Mouse (Mus musculus): ENCODE data around the gene Cnr2. TPM values are rescaled to one million over a fixed set of nuclear protein-coding genes. Genes with fewer than 3 reads are reported as not detected.

Cnr2 gene
- total RNA-seq (2021), result under 1 TPM in 1 of 2 experiments, not detected in 1; 0.21 TPM

DNA sequence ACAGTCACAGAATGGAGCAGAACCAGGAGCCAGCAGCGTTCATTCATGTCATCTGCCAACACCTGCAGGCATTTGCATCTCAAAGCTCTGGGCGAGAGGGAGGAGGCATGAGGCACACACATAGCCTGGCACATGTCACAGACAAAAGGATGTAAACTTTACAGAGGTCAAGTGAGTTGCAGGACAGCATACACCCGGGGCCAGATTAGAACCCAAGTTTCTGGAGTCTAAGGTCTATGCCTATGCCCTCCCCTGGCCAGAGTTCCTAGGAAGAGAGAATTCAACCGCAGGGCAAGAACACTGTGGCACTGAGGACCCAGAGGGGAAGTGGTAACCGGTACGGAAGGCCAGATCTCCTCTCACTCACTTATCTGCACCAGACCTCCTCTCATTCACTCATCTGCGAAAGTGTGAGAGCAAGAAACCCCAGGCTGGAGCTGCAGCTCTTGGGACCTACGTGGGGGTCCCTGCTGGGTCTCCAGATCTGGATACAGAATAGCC lies at the start of gene Cnr2:
TSS of gene Cnr2 (plus strand) at position 324 of the 501 bp plus-strand sequence.
- DNase-seq (ENCODE audit: extremely low spot score in 1 of 2, low spot score in 1 of 2), result no peak

- DNase-seq (ENCODE audit: extremely low spot score in 1 of 2, low spot score in 1 of 2), result no peak
Observed at GRCm38 (mm10) chr4:135847581-135847980, 47.6 kb upstream of the Cnr2 start.

DNA sequence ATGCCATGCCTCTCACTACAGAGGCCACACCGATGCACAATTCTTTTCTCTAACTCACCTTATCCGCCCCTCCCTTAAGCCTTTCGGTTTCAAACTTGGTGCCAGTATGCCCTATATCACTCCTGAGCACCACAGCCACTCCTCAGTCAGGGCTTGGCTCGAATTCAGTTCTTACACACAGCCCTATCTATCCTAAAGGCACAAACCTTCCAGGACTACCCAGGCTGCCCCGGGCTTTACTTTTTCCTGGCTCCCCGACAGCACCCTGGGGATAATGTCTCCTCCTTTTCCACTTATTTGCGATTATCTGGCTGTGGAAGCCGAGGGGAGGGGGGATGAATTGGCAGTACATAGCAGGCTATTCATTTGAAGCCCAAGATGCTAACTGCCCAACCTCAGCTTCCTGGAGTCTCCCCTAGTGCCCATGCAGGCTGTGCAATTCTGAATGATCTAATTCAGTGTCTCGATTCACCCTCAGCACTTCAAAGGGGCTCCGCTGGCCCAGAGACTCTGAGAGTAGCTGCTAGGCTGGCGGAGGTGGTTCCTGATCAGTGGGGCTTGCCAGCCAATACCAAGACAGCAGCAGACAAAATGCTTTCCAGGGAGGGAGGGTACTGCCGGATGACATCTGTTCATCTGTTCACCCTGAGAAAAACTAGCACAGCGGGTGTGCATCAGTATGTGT lies 44.6 kb upstream of the Cnr2 start:
- DNase-seq (ENCODE audit: extremely low spot score in 1 of 2, low spot score in 1 of 2), result peak in 1 of 2 experiments; percentile 40

DNA sequence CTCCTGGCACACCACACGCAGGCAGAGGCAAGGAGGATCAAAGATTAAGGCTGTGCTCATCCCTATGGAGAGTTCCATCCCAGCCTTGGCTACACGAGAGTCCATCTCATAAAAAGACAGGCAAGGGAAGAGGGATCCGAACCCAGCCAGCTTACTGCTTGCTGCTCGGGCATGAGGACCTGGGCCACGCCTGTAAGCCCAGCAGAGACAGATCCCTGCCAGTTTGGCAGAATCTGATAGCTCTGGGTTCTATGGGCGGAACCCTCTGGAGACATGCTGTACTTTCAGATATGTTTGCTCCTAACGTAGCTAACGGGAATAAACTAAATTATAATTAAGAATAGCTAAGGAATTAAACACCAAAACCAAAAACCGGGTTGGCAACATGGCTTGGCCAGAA lies 43.3 kb upstream of the Cnr2 start:
- no peak for DNase-seq (ENCODE audit: extremely low spot score in 1 of 2, low spot score in 1 of 2)

- DNase-seq (ENCODE audit: extremely low spot score in 1 of 2, low spot score in 1 of 2), result no peak
Observed at GRCm38 (mm10) chr4:135853987-135854546, 41.1 kb upstream of the Cnr2 start.

DNA sequence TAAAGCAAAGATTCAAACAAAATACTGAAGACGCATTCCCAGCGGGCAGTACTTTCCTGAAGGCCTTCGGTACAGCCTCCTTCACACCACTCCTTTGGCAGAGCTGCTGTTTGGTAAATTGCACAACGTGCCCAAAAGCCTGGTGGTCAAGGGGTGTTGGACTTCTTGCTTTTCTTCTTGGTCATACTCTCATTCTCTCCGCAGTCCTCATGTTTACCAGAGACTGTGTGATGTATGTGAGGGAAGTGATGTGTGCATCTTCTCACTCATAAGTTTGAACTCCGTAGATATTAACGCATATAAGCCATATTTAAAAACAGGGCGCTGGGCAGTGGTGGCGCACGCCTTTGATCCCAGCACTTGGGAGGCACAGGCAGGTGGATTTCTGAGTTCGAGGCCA lies 40.6 kb upstream of the Cnr2 start:
- DNase-seq (ENCODE audit: extremely low spot score in 1 of 2, low spot score in 1 of 2), result no peak

DNA sequence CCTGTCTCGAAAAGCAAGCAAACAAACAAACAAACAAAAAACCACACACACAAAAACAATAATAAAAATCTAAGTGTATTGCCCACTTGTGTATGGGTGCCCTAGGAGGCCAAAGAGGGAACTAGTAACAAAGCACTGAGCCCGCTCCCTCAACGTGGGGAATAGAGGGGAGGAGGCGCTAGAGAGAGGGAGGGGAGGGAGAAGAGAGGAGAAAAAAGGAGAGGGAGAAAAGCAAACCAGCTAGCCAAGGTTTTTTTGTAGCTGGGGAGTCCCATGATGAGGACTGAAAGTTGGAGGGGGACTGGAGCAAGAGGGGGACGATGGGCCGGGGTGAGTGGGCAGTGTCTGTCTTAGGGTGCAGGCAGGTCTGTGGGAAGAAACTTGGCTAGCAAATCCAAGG lies 40.1 kb upstream of the Cnr2 start:
- no peak for DNase-seq (ENCODE audit: extremely low spot score in 1 of 2, low spot score in 1 of 2)

GRCm38 (mm10) chr4:135855536-135856222 lies 39.5 kb upstream of the Cnr2 start, which contains the start of gene Srsf10:
TSS of gene Srsf10 (plus strand) at chr4:135855747.
- peak; percentile 80 to 90 for DNase-seq (ENCODE audit: extremely low spot score in 1 of 2, low spot score in 1 of 2)

GRCm38 (mm10) chr4:135856223-135857091 lies 38.7 kb upstream of the Cnr2 start:
- peak in 1 of 2 experiments; percentile 38 for DNase-seq (ENCODE audit: extremely low spot score in 1 of 2, low spot score in 1 of 2)

- no peak for DNase-seq (ENCODE audit: extremely low spot score in 1 of 2, low spot score in 1 of 2)
Observed at GRCm38 (mm10) chr4:135857597-135858186, 37.5 kb upstream of the Cnr2 start.

DNA sequence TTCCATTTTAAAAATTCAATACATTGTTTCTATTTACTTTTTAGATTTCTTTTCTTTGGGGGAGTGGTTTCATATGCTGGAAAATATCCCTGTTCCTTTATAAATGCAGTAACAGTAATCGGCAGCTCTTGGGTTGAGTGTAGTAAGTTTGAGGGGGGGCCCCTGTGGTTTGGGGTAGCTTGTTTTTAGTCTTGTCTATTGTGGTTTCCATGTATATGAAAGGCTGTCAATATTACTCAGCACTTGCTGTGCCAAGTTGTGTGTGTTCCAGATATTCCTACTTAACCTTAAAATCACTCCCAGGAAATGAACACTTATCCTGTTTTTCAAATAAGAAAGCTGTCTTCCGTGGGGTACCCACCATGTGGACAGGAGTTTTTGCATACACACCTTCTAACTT lies 26.2 kb upstream of the Cnr2 start:
- DNase-seq (ENCODE audit: extremely low spot score in 1 of 2, low spot score in 1 of 2), result no peak

DNA sequence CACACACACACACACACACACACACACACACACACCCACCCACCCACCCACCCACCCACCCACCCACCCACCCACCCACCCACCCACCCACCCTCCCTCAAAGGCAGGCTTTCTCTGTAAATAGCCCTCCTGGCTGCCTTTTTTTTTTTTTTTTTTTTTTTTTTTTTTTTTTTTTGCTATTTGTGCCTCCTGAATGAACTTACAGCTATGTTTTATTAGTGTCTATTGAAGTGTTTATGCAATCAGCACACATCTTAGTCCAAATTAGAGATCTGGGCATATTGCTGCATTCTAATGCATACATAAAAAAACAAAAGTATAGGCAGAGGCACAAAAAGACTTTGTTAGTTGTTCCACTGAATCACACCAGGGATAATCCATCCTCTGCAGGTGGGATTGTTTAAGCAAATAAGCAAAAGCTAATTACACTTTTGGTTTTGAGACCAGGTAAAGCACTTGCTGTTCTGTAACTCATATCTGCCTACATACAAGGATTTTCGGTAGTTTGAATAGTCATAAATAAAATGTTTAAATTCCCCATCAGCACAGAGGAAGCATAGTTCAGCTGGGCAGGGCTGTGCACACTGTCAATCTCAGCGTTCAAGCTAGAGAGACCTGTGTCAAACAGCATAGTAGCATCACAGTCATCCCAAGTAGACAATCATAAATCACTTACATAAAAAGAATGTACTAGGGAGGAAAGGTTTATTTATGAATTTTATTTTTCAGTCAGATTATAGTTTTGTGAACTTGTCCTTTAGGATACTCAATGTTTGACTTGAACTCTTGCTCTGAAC lies 24.8 kb upstream of the Cnr2 start:
- no peak for DNase-seq (ENCODE audit: extremely low spot score in 1 of 2, low spot score in 1 of 2)

DNA sequence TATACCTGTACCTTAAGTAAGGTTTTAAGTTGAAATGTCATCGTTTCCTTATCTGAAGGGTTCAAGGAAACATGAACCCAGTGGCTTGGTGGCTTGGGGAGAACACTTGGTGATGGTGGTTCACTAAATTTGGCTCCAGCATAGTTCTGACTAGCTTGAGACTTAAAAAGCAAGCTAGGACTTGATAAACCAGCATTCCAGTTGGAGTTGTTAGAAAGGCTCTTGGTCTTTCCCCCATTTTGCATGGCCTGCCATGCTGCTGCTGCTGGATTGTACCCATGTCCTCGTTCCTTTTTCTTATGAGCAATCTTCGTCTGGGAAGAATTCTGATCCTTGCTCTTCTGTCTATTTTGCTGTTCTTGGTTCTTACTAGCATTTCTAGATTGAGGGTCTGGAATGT lies 23.2 kb upstream of the Cnr2 start:
- no peak for DNase-seq (ENCODE audit: extremely low spot score in 1 of 2, low spot score in 1 of 2)

GRCm38 (mm10) chr4:135872589-135873391 lies 22.4 kb upstream of the Cnr2 start:
- DNase-seq (ENCODE audit: extremely low spot score in 1 of 2, low spot score in 1 of 2), result no peak

DNA sequence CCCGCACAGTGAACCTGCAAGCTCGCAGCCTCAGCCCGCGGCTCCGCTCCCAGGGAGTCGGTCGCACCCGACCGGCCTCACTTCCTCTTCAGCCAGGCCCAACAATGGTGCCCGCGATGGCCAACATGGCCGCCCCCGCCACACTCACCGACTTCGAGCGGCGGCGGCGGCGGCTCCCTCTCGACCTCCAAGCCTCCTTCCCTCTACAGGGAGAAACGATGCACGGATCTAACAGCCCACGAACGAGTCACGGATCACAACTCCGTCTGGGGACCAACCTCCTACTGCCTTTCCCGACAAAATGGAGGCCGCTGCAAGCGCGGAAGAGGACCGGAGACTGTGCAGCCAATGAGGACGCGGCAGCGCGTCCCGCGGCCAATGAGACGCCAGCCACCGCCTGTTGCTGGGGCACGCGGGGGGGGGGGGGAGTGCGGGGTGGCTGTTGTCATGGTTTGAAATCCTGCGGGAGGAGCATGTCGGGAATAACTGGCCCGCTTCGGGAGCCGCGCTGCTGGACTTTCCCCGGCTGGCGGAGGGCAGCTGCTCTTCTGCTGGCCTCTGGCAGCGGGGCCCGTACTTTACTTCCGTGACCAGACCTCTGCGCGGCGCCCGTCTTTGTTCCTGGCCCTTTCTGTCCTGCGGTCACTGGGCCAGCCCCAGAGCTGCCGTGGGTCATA lies 21.5 kb upstream of the Cnr2 start, which contains the start of gene Pnrc2:
TSS of gene Pnrc2 (minus strand) at position 325 of the 677 bp plus-strand sequence.
- DNase-seq (ENCODE audit: extremely low spot score in 1 of 2, low spot score in 1 of 2), result peak; percentile 80 to 86

DNA sequence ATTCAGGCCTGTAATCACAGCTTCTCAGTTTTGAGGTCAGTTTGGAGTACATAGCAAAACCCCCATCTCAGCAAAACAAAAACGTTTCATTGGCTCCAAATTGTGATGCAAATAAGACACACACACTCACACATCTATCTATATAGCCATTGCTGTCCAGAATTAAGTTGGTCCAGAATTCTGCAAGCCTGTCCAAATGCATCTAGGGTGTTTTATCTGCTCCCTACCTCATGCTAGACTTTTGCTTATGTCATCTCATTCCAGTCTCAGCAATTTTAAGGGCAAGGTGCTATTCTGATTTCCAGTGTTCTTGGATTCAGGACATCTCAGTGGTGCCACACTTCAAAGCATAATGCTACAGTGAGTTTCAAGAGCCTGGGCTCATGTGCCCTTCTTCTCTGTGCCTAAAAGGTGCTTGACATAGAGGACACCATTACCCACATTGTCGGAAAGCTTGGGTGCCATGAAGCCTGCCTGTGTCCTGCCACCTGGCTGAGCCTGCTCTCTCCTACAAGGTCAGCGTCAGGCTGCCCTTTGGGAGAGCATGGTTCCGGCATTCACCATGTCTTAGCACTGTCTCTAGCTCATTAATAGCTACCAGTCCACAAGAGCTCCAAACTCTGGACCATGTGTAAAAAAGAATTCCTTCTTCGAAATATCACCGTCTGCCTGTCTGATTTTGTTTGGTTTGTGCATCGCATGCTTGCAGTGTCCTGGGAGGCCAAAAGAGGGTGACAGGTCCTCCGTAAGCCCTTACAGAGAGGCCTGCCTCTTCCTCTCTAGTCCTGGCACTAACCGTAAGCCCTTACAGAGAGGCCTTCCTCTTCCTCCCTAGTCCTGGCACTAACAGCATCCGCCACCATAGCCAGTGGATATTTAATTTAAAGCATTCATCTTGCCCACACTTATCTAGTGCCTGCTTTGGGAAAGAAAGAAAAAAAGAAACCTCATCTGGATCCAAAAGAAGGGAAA lies 20.3 kb upstream of the Cnr2 start:
- DNase-seq (ENCODE audit: extremely low spot score in 1 of 2, low spot score in 1 of 2), result no peak

GRCm38 (mm10) chr4:135875546-135875945 lies 19.6 kb upstream of the Cnr2 start:
- no peak for DNase-seq (ENCODE audit: extremely low spot score in 1 of 2, low spot score in 1 of 2)
